Mouse (Mus musculus): Measurements from ENCODE around the gene Wdr19.

DNA sequence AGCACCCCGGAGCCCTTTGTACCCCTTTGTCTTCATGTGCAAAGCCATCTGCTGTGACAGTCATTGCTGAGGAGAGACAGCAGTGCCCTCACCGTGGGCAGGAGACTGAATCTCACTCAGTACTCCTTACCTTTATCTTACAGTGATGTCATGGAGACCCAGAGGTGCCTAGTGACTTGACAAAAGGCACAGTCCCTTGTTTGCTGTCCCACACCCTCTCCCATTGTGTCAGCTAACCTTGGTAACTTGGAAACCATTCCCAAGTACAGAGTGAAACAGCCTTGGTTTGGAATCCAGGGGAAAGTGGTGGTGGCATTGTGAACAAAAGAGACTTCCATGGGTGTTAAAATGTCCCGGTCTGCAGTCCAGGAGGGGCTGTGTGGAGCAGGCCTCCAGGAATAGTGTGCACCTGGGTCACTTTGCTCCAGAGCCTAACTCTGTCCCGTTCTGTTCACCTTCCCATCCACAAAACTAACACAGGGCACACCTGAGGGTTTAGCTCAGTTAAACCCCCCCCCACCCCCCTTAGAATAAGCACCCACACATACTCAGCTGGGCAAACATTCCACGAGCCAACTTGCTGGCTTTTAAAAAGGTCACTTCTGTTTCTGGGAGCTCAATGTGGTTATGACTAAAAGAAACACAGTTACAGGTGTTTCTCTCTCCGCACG, 50.8 kb downstream of the Wdr19 start:
- TF ChIP-seq CTCF (IDR thresholded peaks at IDR 0.05; ENCODE audit: low read depth): no peak
- no peak for TF ChIP-seq EP300 (optimal IDR thresholded peaks at IDR 0.05)
